Mouse (Mus musculus) bone marrow macrophage, adult 2 months (primary cell): ENCODE data around the gene Mcm10. TPM values are rescaled to one million over a fixed set of nuclear protein-coding genes. Genes with fewer than 3 reads are reported as not detected.

Experiments used
- H3K27ac ChIP-seq: 2 replicates; pipeline ENCODE4 v1.5.1; 2012; ENCODE audit warnings: low read depth, low read length; ENCODE audit not compliant: insufficient read depth
- H3K4me1 ChIP-seq: 2 replicates; pipeline ENCODE4 v1.6.1; 2012; ENCODE audit warnings: low read length; ENCODE audit not compliant: control insufficient read depth, insufficient read depth
- H3K4me3 ChIP-seq: 2 replicates; pipeline ENCODE4 v1.5.1; 2012; ENCODE audit warnings: mild to moderate bottlenecking, low read length, moderate library complexity; ENCODE audit not compliant: insufficient read depth
- CTCF ChIP-seq: IDR thresholded peaks from 2 replicates; pipeline ENCODE4 v1.5.1; 2012; ENCODE audit warnings: low read depth, mild to moderate bottlenecking, low read length, moderate library complexity
- POLR2A ChIP-seq: IDR thresholded peaks from 2 replicates; pipeline ENCODE4 v1.6.1; 2012; ENCODE audit warnings: mild to moderate bottlenecking, low read depth, low read length, borderline replicate concordance
- polyA plus RNA-seq: library from polyadenylated mRNA; stranded (reverse); fragments of >200 nt; gene quantifications from 2 replicates; pipeline ENCODE4 v1.2.4, GENCODE M21; 2012; ENCODE audit not compliant: missing spikeins, insufficient read depth, insufficient read length

The Mcm10 gene
- polyA plus RNA-seq, 1 experiment = 13.4 TPM

DNA sequence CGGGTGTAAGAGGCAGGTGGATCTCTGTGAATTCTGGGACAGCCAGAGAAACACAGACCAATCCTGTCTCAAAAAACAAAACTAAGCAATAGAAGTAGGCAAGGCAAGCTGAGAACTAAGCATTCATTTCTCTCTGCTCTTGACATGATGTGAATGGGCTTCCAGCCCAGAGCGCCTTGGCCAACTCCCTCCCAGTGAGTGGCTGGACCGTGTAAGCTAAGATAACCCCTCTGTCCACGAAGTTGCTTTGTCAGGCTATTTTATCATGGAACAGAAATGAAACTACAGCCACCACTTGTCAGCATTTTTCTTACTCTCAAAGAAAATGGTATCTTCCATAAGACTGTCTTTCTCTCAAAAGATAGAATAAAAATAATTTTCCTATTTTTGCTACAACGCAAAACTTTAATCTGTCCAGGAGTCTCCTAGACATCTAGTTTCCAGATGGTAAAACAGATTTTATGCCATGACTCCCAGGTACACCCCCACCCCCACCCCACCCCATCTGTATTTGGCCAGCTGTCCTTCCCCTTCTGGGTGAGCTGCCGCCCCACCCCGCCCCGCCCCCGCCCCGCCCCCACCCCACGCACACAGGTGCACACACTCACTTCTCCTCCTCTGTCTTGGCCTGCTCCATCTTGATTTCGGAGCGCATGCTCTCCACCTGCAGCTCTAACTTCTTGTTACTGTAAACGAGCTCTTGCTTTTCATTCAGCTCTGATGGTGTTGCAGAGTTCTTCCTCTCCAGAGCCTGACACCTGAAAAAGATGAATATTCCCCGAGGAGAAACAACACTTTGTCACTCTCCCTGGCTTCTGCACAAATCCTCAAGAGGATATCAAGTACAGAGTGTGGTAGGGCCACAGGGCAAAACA lies 21.2 kb upstream of the Mcm10 start:
- TF ChIP-seq POLR2A (no peak), CTCF (no peak)
- Histone ChIP-seq H3K4me3 (no peak overlapping the region), H3K27ac (no peak overlapping the region), H3K4me1 (peaks cover 6% of the 10 kb centered on the region; the same call in 1 of the 2 replicates)

DNA sequence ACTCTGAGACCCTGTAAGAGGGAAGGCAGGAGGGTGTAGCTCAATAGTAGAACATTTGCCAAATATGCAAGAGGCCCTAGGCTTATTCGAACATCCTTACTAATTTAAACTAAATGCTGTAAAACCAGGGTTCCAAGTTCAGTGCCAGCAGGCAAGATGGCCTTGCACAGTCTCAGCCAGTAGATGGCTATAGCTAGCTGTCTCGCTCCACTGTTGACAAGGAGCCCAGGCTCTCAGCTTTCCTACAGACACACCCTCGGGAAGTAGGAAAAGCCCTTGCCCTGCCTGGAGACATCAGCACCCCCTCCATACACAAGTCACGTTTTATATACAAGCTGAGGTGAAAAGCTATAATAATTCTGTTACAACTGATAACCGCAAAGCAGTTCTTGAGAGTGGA lies 20.1 kb upstream of the Mcm10 start:
- H3K4me3 ChIP-seq = no peak overlapping the region
- H3K27ac ChIP-seq = no peak overlapping the region
- H3K4me1 ChIP-seq = peaks cover 6% of the 10 kb centered on the region; the same call in 1 of the 2 replicates
- no peak for TF ChIP-seq POLR2A
- no peak for TF ChIP-seq CTCF

DNA sequence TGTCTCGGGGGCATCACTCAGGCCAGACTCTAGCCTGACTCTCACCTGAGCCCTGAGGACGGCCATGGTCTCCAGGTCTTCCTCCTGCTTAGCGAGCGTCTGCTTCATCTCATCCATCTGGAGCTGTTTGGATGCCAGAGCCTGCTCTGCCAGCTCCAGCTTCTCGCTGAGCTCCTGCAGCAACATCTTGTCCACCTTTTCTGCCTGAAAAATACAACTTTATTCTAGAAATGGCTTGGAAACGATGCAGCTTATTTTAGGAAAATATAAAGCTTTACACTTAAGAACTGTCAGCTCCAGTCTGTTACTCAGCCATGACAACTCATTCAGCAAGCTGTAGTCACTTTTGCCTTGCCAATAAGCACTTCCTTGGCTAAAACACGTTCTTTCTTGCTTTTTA lies 18.6 kb upstream of the Mcm10 start:
- H3K4me1 ChIP-seq = peaks cover 6% of the 10 kb centered on the region; the same call in 1 of the 2 replicates
- TF ChIP-seq CTCF (no peak), POLR2A (no peak)
- H3K27ac ChIP-seq = no peak overlapping the region
- no peak overlapping the region for H3K4me3 ChIP-seq

DNA sequence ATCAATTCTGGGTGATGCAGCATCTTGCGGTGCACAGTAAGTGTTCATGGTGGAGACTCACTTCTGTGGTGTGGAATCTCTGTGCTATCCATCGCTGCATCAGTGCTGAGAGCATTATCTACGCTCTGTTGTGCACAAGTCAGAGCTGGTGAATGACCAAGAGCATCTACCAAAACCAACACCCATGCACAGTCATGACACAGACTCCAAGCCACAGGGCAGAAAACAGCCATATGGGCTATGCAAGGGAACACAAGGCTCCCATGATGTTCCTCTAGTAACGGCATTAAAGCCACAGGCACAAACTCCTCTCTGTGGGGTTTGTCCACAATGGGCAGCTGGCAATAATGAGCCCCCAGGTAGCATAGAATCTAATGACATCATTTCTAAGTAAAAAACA lies 17.2 kb upstream of the Mcm10 start:
- no peak overlapping the region for H3K4me3 ChIP-seq
- H3K4me1 ChIP-seq = peaks cover 4% of the 10 kb centered on the region; the same call in 1 of the 2 replicates
- TF ChIP-seq POLR2A (no peak), CTCF (no peak)
- no peak overlapping the region for H3K27ac ChIP-seq

DNA sequence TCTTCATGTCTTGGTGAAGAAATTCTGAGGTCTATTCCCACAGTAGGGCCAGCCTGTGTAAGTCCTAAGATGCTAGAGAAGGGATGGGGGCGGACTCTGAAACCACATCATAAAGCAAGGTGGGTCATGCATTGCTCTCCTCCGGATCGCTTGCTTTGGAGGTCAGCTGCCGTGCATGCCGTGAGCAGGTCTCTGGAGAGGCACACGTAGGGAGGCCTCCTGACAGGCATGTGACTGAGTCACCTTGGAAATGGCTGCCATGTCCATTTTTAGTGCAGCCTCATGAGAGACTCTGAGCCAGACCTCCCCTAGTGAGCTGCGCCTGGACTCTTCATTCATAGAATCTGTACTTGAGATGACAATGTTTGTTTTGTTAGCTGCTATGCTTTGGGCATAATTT lies 15.5 kb upstream of the Mcm10 start:
- TF ChIP-seq CTCF = no peak
- TF ChIP-seq POLR2A = no peak
- H3K4me1 ChIP-seq = no peaks in the 10 kb centered on the region
- no peak overlapping the region for H3K27ac ChIP-seq
- H3K4me3 ChIP-seq = no peak overlapping the region

DNA sequence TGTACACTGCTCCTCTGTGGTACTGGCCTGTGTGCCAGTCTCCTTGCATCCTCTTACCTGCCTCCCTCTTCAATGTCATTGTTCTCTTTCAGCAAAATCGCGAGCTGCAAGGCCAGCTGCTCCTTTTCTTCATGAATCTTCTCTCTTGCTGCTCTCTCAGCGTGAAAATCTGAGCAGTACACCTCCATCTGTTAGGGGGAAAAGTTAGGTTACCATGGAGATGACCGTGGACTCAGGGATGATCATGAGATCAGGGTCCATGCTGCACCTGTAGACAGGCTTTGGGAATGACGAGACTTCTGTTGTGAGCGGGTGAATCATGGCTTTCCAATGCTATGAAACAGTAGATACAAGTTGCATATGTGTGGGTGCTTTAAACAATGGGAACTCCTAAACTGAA lies 14.5 kb upstream of the Mcm10 start:
- no peaks in the 10 kb centered on the region for H3K4me1 ChIP-seq
- H3K4me3 ChIP-seq = no peak overlapping the region
- H3K27ac ChIP-seq = no peak overlapping the region
- no peak for TF ChIP-seq CTCF

DNA sequence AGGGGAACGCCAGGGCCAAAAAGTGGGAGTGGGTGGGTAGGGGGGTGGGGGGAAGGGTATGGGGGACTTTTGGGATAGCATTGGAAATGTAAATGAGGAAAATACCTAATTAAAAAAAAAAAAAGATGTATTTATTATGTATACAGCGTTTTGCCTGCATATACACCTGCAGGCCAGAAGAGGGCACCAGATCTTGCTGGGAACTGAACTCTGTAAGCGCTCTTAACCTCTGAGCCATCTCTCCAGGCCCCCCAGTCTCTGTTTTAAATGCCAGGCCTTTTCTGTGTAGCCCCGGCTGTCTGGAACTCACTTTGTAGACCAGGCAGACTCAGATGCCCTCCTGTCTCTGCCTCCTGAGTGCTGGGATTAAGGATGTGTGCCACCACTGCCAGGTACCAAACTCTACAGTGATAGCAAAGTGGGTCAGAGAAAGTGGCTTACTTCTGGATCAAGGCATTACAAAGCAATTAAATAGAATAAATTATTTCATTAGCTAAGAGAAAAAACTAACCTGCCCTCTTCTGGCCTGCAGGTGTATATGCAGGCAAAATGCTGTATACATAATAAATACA lies 12.7 kb upstream of the Mcm10 start:
- no peak for TF ChIP-seq POLR2A
- peak; percentile 32; the same call in 1 of the 2 replicates for TF ChIP-seq CTCF
- H3K4me1 ChIP-seq = no peaks in the 10 kb centered on the region
- H3K27ac ChIP-seq = no peak overlapping the region
- H3K4me3 ChIP-seq = no peak overlapping the region

DNA sequence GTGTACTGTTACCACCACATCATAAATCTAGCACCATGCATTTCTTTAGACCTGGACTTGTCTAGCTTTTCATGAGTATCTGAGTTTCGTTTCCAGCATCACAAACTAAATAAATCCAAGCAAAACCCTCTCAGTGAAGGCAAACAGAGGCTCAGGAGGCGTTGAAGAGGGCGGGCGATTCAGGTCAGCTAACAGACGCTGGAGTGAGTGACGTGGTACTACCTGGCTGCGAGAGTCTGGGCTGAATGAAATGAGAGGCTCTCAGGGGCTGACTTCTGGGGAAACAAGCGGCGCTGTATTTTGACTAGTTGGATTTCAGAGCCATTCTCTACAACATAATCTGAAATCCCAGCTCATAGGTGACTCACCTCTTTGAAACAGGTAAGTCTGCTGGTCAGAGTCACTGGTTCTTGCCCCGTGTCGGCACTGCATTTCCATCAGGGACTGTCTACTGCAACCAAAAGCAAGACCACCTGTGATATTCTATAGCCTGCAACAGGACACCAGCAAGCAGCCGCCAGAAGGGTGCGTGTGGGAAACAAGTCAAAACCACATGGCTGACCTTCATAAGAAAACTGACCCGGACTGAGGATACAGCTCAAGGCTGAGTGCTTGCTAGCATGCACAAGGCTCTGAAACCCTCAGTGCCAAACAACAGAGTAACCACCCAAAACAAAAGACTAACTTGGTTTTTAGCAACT lies 11.3 kb upstream of the Mcm10 start:
- Histone ChIP-seq H3K27ac (no peak overlapping the region), H3K4me3 (no peak overlapping the region), H3K4me1 (no peaks in the 10 kb centered on the region)
- TF ChIP-seq CTCF (no peak), POLR2A (no peak)

DNA sequence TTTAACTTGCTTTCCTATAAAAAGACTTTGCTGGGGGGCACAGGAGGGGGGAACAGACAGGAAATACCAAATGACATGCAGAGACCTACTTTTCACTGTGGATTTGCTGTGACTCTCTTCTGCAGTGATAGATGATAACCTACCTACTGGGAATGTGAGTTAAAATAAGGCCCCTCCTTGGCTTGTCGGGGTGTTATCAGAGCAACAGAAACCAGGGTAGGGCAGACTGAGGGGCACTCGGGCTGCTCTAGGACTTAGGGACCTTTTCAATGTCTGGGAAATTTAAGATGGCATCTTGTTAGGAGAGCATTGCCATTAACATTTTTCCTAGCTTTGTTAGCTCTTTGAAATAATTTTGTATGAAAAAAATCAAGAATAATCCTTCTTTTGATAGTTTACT lies 10.7 kb upstream of the Mcm10 start:
- no peak overlapping the region for H3K4me3 ChIP-seq
- TF ChIP-seq POLR2A = no peak

DNA sequence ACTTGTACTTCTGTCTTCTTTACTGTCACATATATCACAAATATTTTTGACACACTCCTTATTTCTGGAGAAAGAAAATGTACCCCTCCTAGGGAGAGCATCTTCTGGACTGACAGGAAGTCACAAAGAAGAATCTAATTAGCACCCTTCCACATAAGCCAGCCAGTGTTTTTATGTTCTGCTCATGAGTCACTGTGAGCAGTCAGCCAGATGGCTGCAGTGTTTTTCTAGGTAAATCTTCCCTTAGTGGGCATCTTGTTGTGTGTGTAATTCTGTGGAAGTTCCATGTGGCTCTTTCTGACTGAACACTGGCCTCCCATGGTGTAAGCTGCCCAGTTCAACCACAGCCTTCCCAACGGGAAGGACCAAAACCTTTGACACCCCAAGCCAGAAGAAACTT lies 7.1 kb upstream of the Mcm10 start:
- Histone ChIP-seq H3K4me1 (peaks cover 3% of the 10 kb centered on the region), H3K27ac (no peak overlapping the region), H3K4me3 (no peak overlapping the region)
- TF ChIP-seq CTCF = no peak
- no peak for TF ChIP-seq POLR2A

More for the DNA sequence above, 10.7 kb upstream of the Mcm10 start:
- Histone ChIP-seq H3K4me1 (no peaks in the 10 kb centered on the region), H3K27ac (no peak overlapping the region)
